Mouse (Mus musculus) erythroid progenitor cell, adult 5-6 weeks (primary cell): ENCODE results near the gene Dusp18. TPM values are rescaled to one million over a fixed set of nuclear protein-coding genes. Genes with fewer than 3 reads are reported as not detected.

Experiments used
- ATAC-seq: replicated peaks from 2 replicates; pipeline ENCODE4 v1.8.0; 2016; ENCODE audit warnings: moderate number of reproducible peaks, mild to moderate bottlenecking, moderate TSS enrichment, inconsistent platforms; ENCODE audit not compliant: poor library complexity, low FRiP score, severe bottlenecking
- total RNA-seq, 2 experiments: library from RNA; stranded (forward) in 1 of 2; stranded (reverse) in 1 of 2; fragments of 150-400 nt in 1 of 2; fragments of 186-747, 209-891 nt in 1 of 2; gene quantifications; 2 replicates each; pipeline versions ENCODE4 v1.2.3 to v1.2.4; 2015 to 2017; ENCODE audit warnings: low replicate concordance in 2 of 2

Dusp18 gene
- total RNA-seq, 2 experiments from 2014 or later = not detected

- ATAC-seq = peak; percentile 67; the same call in 1 of the 2 replicates
These were observed 26.3 kb downstream of the Dusp18 start for GRCm38 (mm10) chr11:3921281-3921850.

DNA sequence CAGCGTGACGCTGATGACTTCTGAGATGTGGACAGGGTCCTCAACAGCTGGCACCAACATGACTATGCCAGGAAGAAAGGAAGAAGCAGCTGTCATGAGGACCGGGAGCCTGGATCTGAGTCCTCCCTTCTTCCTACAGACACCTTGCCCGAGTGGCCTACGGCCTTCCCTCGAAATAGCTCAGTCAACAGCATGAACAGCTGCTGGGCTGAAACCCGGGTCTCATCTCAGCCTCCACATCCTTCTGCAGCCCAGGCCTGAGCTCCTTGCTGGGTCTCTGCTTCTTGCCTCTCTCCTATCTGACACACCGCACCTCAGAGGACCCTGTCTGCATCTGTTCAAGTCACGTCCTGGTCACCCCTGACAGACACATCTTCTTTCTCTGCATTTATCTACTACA lies 27.1 kb downstream of the Dusp18 start:
- ATAC-seq = no peak

DNA sequence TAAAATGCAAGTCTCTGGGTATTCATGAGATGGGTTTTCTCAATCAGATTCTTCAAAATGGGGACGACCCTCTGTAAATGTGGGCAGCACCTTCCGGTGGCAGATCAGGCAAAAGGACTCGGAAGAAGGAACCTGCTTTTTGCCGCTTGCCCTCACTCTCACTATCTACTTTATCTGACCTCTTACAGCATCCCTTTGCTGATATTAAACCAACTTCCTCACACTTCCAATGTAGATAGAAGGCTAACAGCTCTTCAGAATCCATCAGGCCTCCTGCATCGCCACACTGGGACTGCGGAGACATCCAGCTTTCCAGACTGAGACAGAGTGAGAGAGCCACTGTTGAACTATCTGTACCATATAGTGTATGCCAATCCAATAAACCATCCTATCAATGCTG lies 27.7 kb downstream of the Dusp18 start:
- no peak for ATAC-seq

- ATAC-seq = no peak
These were observed 30.9 kb downstream of the Dusp18 start for GRCm38 (mm10) chr11:3925916-3926315.

DNA sequence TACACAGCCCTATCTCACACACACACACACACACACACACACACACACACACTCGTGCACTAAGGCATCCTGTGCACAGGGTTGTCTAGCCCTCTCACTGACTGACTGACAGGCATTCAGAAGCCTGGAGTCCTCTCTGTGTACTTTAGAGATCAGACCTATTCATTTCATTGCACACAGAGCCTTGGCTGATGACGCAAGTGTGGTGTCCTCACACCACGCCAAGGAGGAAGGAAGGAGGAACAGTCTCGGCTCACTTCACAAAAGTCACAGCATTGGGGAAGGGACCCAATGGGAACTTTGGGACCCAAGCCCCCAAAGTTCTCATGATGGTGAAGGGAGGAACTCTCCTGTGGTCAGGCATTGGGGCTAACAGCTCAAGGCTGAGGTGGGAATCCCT lies 35.0 kb downstream of the Dusp18 start:
- no peak for ATAC-seq

DNA sequence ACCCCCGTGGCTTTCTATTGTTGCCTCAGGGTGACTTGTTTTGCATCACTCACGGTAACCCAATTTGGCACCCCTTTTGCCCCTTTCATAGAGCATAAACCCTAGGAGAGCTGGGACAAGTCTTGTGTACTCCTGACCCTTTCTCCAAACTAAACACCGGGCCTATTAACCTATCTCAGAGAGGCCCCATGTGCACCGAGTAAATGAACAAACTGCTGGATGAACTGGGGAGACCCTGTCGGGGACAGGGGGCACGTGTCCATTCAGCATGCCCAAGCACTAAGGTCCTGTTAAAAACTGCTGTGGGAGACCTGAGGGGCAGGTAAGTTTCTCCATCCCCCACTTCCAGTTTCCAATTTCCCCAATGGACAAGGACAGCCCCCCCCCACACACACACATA lies 35.9 kb downstream of the Dusp18 start:
- ATAC-seq = no peak

DNA sequence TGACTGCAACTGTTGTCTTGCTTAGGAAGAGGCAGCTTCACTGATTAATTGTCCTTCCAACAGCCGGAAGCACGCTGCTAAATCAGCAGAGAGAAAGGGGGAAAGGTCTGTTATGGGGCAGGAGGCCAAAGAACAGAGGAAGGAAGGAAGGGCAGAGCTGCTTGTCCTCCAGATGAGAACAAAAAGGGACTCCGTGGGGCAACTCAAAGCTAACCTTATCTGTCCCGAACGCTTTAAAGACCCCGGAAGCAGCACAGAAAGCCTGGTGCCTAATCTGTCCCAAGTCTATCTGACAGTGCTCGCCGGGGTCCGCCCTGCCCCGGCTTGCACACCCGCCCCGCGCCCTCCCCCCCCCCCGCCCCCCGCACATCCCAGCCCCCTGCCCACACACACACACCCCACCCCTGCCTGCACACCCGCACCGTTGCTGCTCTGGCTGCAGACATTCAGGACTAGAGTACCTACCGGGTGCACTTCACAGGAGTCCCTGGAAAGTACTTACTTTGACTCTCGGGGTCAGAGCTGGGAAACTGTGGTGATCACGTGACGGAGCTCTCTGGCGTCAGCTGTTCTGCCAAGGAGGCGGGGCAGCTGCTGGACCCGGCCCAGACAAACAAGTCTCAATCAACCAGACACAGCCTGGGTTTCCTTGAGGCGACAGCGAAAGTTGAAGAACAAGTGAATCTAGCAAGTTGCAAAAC lies 36.6 kb downstream of the Dusp18 start, which contains the start of gene Tcn2:
Gene Tcn2 (minus strand): TSS at position 649 of the 701 bp plus-strand sequence.
- 0 out of 2 replicates have a peak, but pooled peaks have one; percentile 12 for ATAC-seq

DNA sequence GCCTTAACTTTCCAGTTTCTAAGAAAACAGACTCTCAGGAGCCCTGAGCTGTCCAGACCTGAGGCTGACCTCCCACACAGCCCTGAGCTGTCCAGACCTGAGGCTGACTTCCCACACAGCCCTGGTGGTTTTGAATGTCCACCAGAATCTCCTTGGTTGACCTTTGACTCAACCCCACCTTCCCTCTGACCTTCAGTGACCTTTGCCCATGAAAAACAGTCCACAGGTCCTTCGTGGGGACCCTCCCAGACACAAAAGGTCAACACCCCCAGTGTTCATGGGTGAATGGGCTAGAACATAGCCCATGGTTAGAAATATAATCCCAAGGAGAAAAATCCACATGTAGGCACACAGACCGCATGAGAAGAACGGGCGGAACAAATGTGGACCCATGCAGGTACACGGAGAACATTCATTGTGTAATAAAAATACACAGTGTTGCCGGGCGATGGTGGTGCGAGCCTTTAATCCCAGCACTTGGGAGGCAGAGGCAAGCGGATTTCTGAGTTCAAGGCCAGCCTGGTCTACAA lies 38.8 kb downstream of the Dusp18 start:
- no peak for ATAC-seq

DNA sequence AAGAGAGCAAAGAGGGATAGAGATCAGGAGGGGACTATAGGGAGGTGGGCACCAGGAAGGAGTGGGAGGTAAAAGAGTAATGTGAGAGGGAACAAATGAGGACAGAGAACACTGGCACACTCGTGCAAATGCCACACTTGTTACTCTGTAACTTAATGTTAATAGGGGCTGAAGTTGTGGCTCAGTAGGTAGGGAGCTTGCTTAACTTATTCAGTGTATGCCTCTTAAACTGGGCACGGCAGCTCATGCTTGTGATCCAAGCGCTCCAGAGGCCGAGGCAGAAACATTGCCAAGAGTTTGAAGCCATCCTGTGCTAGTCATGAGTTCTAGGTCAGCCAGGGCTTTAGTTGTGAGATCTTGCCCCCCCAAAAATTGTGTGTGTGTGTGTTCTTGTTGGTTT lies 40.1 kb downstream of the Dusp18 start:
- ATAC-seq = no peak

DNA sequence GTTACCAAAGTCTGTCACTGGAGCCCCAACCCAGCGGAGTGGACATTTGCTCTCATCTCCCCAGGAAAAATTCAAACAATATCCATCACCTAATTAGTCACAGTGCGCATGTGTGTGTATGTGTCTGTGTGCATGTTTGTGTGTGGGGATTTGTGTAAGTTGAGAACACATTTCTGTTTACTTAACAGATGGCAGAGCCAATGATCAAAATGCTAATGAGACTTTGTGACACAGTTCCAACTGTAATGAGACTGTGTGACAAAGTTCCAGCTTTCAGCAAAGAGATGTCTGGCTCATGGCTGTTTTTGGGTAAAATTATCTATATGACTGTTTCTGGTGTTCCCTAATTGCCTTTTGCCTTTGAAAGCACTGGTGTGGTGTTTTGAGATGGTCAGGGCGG lies 41.3 kb downstream of the Dusp18 start:
- no peak for ATAC-seq

- ATAC-seq = no peak
These were observed 42.4 kb downstream of the Dusp18 start for GRCm38 (mm10) chr11:3937321-3937874.

GRCm38 (mm10) chr11:3941371-3941770 lies 46.3 kb downstream of the Dusp18 start:
- ATAC-seq = no peak

DNA sequence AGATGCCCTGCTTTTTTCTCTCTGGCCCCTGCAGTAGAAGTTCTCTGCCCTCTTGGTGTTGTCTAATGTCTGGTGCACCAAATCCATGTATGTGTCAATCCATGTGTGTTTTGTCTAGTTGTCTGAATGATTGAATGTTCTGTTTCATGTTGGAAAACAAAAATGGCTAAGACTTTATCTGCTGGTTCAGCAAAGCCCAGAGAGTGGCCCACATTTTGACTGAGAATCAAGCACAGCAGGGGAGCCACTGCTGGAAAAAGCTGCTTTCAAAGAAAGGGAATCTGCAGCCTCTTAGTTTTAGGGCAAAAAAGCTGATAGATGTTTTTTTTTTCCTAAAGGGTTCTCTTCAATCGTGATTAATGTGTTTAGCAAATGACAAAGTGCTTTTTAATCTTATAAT lies 51.3 kb downstream of the Dusp18 start:
- no peak for ATAC-seq

Other genes with a start within 250 kb of the Dusp18 start
- 5.0 and 15.9 TPM in 2 replicates for gene Morc2a, start 246.0 kb upstream of the Dusp18 start, total RNA-seq (2015; ENCODE audit: low replicate concordance)
- 7.2 and 9.3 TPM in 2 replicates for gene Morc2a, start 246.0 kb upstream of the Dusp18 start, total RNA-seq (2017; ENCODE audit: low replicate concordance)
- not detected in 2 replicates for gene Osbp2, start 31.3 kb upstream of the Dusp18 start, total RNA-seq (2015; ENCODE audit: low replicate concordance)
- gene Osbp2, start 31.3 kb upstream of the Dusp18 start, total RNA-seq (2017; ENCODE audit: low replicate concordance) = not detected in 2 replicates
- gene 4921536K21Rik, start 142 bp upstream of the Dusp18 start, total RNA-seq (2015; ENCODE audit: low replicate concordance) = not detected in 2 replicates
- not detected in 2 replicates for gene 4921536K21Rik, start 142 bp upstream of the Dusp18 start, total RNA-seq (2017; ENCODE audit: low replicate concordance)
- gene Slc35e4, start 19.4 kb downstream of the Dusp18 start, total RNA-seq (2015; ENCODE audit: low replicate concordance) = 0.42 TPM in 1 of 2 replicates, not detected in the other
- gene Slc35e4, start 19.4 kb downstream of the Dusp18 start, total RNA-seq (2017; ENCODE audit: low replicate concordance) = 0.76 TPM in 1 of 2 replicates, not detected in the other
- 26.3 and 26.4 TPM in 2 replicates for gene Tcn2, start 36.9 kb downstream of the Dusp18 start, total RNA-seq (2015; ENCODE audit: low replicate concordance)
- 8.5 and 22.8 TPM in 2 replicates for gene Tcn2, start 36.9 kb downstream of the Dusp18 start, total RNA-seq (2017; ENCODE audit: low replicate concordance)
- gene Pes1, start 68.7 kb downstream of the Dusp18 start, total RNA-seq (2015; ENCODE audit: low replicate concordance) = 5.8 and 6.3 TPM in 2 replicates
- gene Pes1, start 68.7 kb downstream of the Dusp18 start, total RNA-seq (2017; ENCODE audit: low replicate concordance) = 9.8 and 10.5 TPM in 2 replicates
- not detected in 2 replicates for gene 4930556J24Rik, start 81.5 kb downstream of the Dusp18 start, total RNA-seq (2015; ENCODE audit: low replicate concordance)
- gene 4930556J24Rik, start 81.5 kb downstream of the Dusp18 start, total RNA-seq (2017; ENCODE audit: low replicate concordance) = not detected in 2 replicates
- not detected in 2 replicates for gene Gal3st1, start 88.4 kb downstream of the Dusp18 start, total RNA-seq (2015; ENCODE audit: low replicate concordance)
- gene Gal3st1, start 88.4 kb downstream of the Dusp18 start, total RNA-seq (2017; ENCODE audit: low replicate concordance) = not detected in 2 replicates
- not detected in 2 replicates for gene Sec14l4, start 136.2 kb downstream of the Dusp18 start, total RNA-seq (2015; ENCODE audit: low replicate concordance)
- gene Sec14l4, start 136.2 kb downstream of the Dusp18 start, total RNA-seq (2017; ENCODE audit: low replicate concordance) = not detected in 2 replicates
- gene Sec14l3, start 169.6 kb downstream of the Dusp18 start, total RNA-seq (2015; ENCODE audit: low replicate concordance) = not detected in 2 replicates
- not detected in 2 replicates for gene Sec14l3, start 169.6 kb downstream of the Dusp18 start, total RNA-seq (2017; ENCODE audit: low replicate concordance)
- 4.0 and 10.1 TPM in 2 replicates for gene Mtfp1, start 200.2 kb downstream of the Dusp18 start, total RNA-seq (2015; ENCODE audit: low replicate concordance)
- gene Mtfp1, start 200.2 kb downstream of the Dusp18 start, total RNA-seq (2017; ENCODE audit: low replicate concordance) = 2.8 and 8.0 TPM in 2 replicates
- gene Sec14l2, start 228.2 kb downstream of the Dusp18 start, total RNA-seq (2015; ENCODE audit: low replicate concordance) = 13.0 and 17.6 TPM in 2 replicates
- 41.5 and 46.1 TPM in 2 replicates for gene Sec14l2, start 228.2 kb downstream of the Dusp18 start, total RNA-seq (2017; ENCODE audit: low replicate concordance)
- gene Rnf215, start 240.0 kb downstream of the Dusp18 start, total RNA-seq (2015; ENCODE audit: low replicate concordance) = 2.9 and 6.3 TPM in 2 replicates
- 15.9 and 34.0 TPM in 2 replicates for gene Rnf215, start 240.0 kb downstream of the Dusp18 start, total RNA-seq (2017; ENCODE audit: low replicate concordance)